ENCODE assay signal across 9 mouse cellular contexts in the genomic region with DNA sequence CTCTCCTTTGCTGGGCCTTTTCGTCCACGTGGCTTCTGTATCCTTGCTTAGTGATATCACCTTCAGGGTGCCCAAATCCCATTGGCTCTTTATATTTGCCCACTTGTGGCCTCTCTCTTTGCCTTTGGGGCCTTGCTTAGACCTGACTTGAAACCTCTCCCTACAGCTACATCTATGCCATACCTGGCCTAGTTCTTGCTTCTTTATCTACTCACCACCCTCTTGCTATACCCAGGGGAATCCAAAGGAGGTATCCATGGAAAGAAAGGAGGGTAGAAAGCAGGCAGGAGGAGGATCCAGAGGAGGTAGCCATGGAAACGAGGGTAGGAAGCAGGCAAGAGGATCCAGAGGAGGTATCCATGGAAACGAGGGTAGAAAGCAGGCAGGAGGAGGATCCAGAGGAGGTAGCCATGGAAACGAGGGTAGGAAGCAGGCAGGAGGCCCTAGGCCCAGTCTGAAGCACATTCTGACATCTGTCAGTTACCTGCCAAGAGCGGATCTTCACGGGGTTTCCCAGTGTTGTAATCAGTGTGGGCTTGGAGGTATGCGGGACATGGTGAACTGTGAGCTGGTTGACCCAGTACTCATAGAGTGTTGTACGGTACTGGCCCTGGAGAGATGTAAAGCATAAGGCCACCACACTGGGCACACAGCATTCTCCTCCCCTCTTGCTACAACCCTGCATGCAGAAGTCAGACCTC. TPM values are rescaled to one million over a fixed set of nuclear protein-coding genes. Genes with fewer than 3 reads are reported as not detected.
A peak's percentile ranks its signal among the peaks of the same experiment; 100 is the strongest.
DNase-seq lines count a peak whose midpoint lies in the region; ATAC-seq and TF ChIP-seq lines count a peak whose summit lies in the region.
"Had no signal": no experiment of that assay in that cellular context is flagged by ENCODE, and none has a peak within 500 bp of the region (broad histone marks: within the 10 kb centered on the region; RNA-seq: fewer than 3 reads in every experiment).

No protein-coding gene starts in this region.

- H3K4me3 ChIP-seq in forebrain, postnatal 0 days (ENCODE audit: low read depth, low read length): no peak overlapping the region
- no peak overlapping the region for H3K4me3 ChIP-seq in neural tube, embryonic 15.5 days (replicated peaks)

- no peak for TF ChIP-seq CTCF in forebrain, postnatal 0 days (IDR thresholded peaks at IDR 0.05; ENCODE audit: low read depth)

- H3K4me2 ChIP-seq in forebrain, postnatal 0 days (ENCODE audit: low read depth): peak overlapping the region; percentile 44
- H3K4me2 ChIP-seq in neural tube, embryonic 15.5 days: peak overlapping the region; percentile 51

- no peaks in the 10 kb centered on the region for H3K27me3 ChIP-seq in forebrain, postnatal 0 days (ENCODE audit: insufficient read depth, low read length)
- no peaks in the 10 kb centered on the region for H3K27me3 ChIP-seq in neural tube, embryonic 15.5 days (replicated peaks)

- H3K4me1 ChIP-seq in forebrain, postnatal 0 days (ENCODE audit: insufficient read depth): peaks cover 20% of the 10 kb centered on the region
- peaks cover 22% of the 10 kb centered on the region for H3K4me1 ChIP-seq in neural tube, embryonic 15.5 days

- no peaks in the 10 kb centered on the region for H3K9me3 ChIP-seq in forebrain, postnatal 0 days (ENCODE audit: low read length)
- H3K9me3 ChIP-seq in neural tube, embryonic 15.5 days (replicated peaks): no peaks in the 10 kb centered on the region

- no peak overlapping the region for H3K9ac ChIP-seq in forebrain, postnatal 0 days
- no peak overlapping the region for H3K9ac ChIP-seq in neural tube, embryonic 15.5 days (replicated peaks)

- peak; percentile 34 to 44 for DNase-seq in cerebellum, postnatal 10 days
- no peak for DNase-seq in cerebellum, adult 11 months
- DNase-seq in forebrain, postnatal 0 days: peak; percentile 66
- DNase-seq in layer of hippocampus, postnatal 36 days: peak; percentile 65 to 72
- no peak for DNase-seq in adrenal gland, postnatal 36 days
- DNase-seq in urinary bladder, postnatal 4 days (ENCODE audit: low spot score in 2 of 2): no peak
- DNase-seq in spleen, adult 12 weeks (ENCODE audit: low spot score): no peak
- DNase-seq: kidney, adult 2 months had no signal

- no peaks in the 10 kb centered on the region for H3K36me3 ChIP-seq in forebrain, postnatal 0 days (ENCODE audit: insufficient read depth)
- H3K36me3 ChIP-seq in neural tube, embryonic 15.5 days: no peaks in the 10 kb centered on the region

- WGBS in forebrain, postnatal 0 days: 23% methylated on average over 9 of the region's 9 CpGs
- 42% methylated on average over 9 of the region's 9 CpGs for WGBS in neural tube, embryonic 15.5 days

- peak overlapping the region; percentile 82 for H3K27ac ChIP-seq in forebrain, postnatal 0 days (ENCODE audit: low read depth, low read length)
- peak overlapping the region; percentile 7 for H3K27ac ChIP-seq in neural tube, embryonic 15.5 days (replicated peaks)

- ATAC-seq in forebrain, postnatal 0 days: peak; percentile 90
- peak; percentile 62 for ATAC-seq in neural tube, embryonic 15.5 days (ENCODE audit: low FRiP score)

RNA-seq across cellular contexts. Expression of gene Bap1, which starts 17.2 kb away (rescaled TPM):
- 136 and 139 TPM in 2 replicates for total RNA-seq in forebrain, postnatal 0 days (2014; rRNA removed)
- polyA plus RNA-seq in forebrain, postnatal 0 days (2015; fragmentation: Nextera tagmentation; extraction: Ambion mirVana): 104 and 115 TPM in 2 replicates
- 100 to 1,000 TPM; 132 to 134 TPM for total RNA-seq in layer of hippocampus, postnatal 36 days (2021)
- 93.3 and 96.1 TPM in 2 replicates for polyA plus RNA-seq in neural tube, embryonic 15.5 days (2015; fragmentation: Nextera tagmentation; extraction: Ambion mirVana)
- 10 to 100 TPM; 61.8 to 63.2 TPM for total RNA-seq in adrenal gland, postnatal 36 days (2021)

RNA-seq across cellular contexts. Expression of gene Phf7, which starts 17.3 kb away (rescaled TPM):
- 7.1 and 8.6 TPM in 2 replicates for total RNA-seq in forebrain, postnatal 0 days (2014; rRNA removed)
- polyA plus RNA-seq in forebrain, postnatal 0 days (2015; fragmentation: Nextera tagmentation; extraction: Ambion mirVana): 12.2 and 12.9 TPM in 2 replicates
- total RNA-seq in layer of hippocampus, postnatal 36 days (2021): 1 to 10 TPM; 3.5 to 3.6 TPM
- 10.4 and 10.9 TPM in 2 replicates for polyA plus RNA-seq in neural tube, embryonic 15.5 days (2015; fragmentation: Nextera tagmentation; extraction: Ambion mirVana)
- total RNA-seq in adrenal gland, postnatal 36 days (2021): 1 to 10 TPM; 5.1 to 8.9 TPM

RNA-seq across cellular contexts. Expression of gene Sema3g, which starts 50.8 kb away (rescaled TPM):
- total RNA-seq in forebrain, postnatal 0 days (2014; rRNA removed): 2.2 and 3.7 TPM in 2 replicates
- polyA plus RNA-seq in forebrain, postnatal 0 days (2015; fragmentation: Nextera tagmentation; extraction: Ambion mirVana): 0.23 and 0.31 TPM in 2 replicates
- 1 to 10 TPM; 4.5 to 4.9 TPM for total RNA-seq in layer of hippocampus, postnatal 36 days (2021)
- 0.47 and 0.69 TPM in 2 replicates for polyA plus RNA-seq in neural tube, embryonic 15.5 days (2015; fragmentation: Nextera tagmentation; extraction: Ambion mirVana)
- 1 to 10 TPM; 5.7 to 9.6 TPM for total RNA-seq in adrenal gland, postnatal 36 days (2021)

RNA-seq across cellular contexts. Expression of gene Nisch, which starts 51.7 kb away (rescaled TPM):
- 211 and 300 TPM in 2 replicates for total RNA-seq in forebrain, postnatal 0 days (2014; rRNA removed)
- 148 and 199 TPM in 2 replicates for polyA plus RNA-seq in forebrain, postnatal 0 days (2015; fragmentation: Nextera tagmentation; extraction: Ambion mirVana)
- 100 to 1,000 TPM; 458 to 488 TPM for total RNA-seq in layer of hippocampus, postnatal 36 days (2021)
- polyA plus RNA-seq in neural tube, embryonic 15.5 days (2015; fragmentation: Nextera tagmentation; extraction: Ambion mirVana): 309 and 327 TPM in 2 replicates
- 100 to 1,000 TPM; 265 to 294 TPM for total RNA-seq in adrenal gland, postnatal 36 days (2021)

RNA-seq across cellular contexts. Expression of gene Dnah1, which starts 55.2 kb away (rescaled TPM):
- 4.6 and 7.2 TPM in 2 replicates for total RNA-seq in forebrain, postnatal 0 days (2014; rRNA removed)
- polyA plus RNA-seq in forebrain, postnatal 0 days (2015; fragmentation: Nextera tagmentation; extraction: Ambion mirVana): 1.7 and 2.3 TPM in 2 replicates
- total RNA-seq in layer of hippocampus, postnatal 36 days (2021): 1 to 10 TPM; 3.8 to 4.8 TPM
- 3.0 and 3.3 TPM in 2 replicates for polyA plus RNA-seq in neural tube, embryonic 15.5 days (2015; fragmentation: Nextera tagmentation; extraction: Ambion mirVana)
- 1 to 10 TPM; 1.5 to 1.7 TPM for total RNA-seq in adrenal gland, postnatal 36 days (2021)

Comparison
In these comparisons a context has a peak if more than half of its experiments do, and no peak if none do; other contexts are left out.
1. DNase-seq: peak in cerebellum, postnatal 10 days (2 of 2), forebrain, postnatal 0 days (single experiment) and layer of hippocampus, postnatal 36 days (2 of 2); none in cerebellum, adult 11 months (single experiment), adrenal gland, postnatal 36 days (0 of 2), urinary bladder, postnatal 4 days (0 of 2) and spleen, adult 12 weeks (single experiment).